Mouse (Mus musculus) myocyte (in vitro differentiated cells): ENCODE data around the gene Bach2.

Source experiments
- POLR2A ChIP-seq: IDR thresholded peaks from one replicate; pipeline ENCODE4 v1.6.1; 2011; ENCODE audit warnings: low read depth, mild to moderate bottlenecking, control low read depth, moderate library complexity; ENCODE audit not compliant: insufficient read length
- TCF12 ChIP-seq: IDR thresholded peaks from one replicate; pipeline ENCODE4 v1.6.1; 2011; ENCODE audit warnings: mild to moderate bottlenecking, control low read depth; ENCODE audit not compliant: poor library complexity, insufficient read depth, severe bottlenecking

GRCm38 (mm10) chr4:32320039-32320438 is 81.4 kb downstream of the Bach2 start:
- TF ChIP-seq TCF12 (no peak), POLR2A (no peak)
